Mouse (Mus musculus) mature B cell (primary cell): ENCODE measurements around the gene 9130230L23Rik.

ENCODE experiments used
- in situ Hi-C: fragments of 300-500 bp; cut with MboI; formaldehyde crosslinking; loops from 2 replicates; pipeline ENCODE4 v1.14.3; 2019

9130230L23Rik gene

GRCm38 (mm10) chr5:66004134-66004925 lies at the start of gene 9130230L23Rik:
9130230L23Rik (minus strand) TSS chr5:66004285.
- in situ Hi-C loops = no loop called here

GRCm38 (mm10) chr5:66052777-66053548 lies 48.9 kb upstream of the 9130230L23Rik start:
- in situ Hi-C loops = no loop called here

GRCm38 (mm10) chr5:66050841-66051240 lies 46.8 kb upstream of the 9130230L23Rik start:
- in situ Hi-C loops = no loop called here

- in situ Hi-C loops = no loop called here
Measured at GRCm38 (mm10) chr5:66046356-66046755, 42.3 kb upstream of the 9130230L23Rik start.

GRCm38 (mm10) chr5:66043897-66044296 lies 39.8 kb upstream of the 9130230L23Rik start:
- in situ Hi-C loops = no loop called here

- in situ Hi-C loops = no loop called here
Measured at GRCm38 (mm10) chr5:66042651-66043340, 38.7 kb upstream of the 9130230L23Rik start.

- in situ Hi-C loops = no loop called here
Measured at GRCm38 (mm10) chr5:66040744-66041279, 36.7 kb upstream of the 9130230L23Rik start.

- in situ Hi-C loops = no loop called here
Measured at GRCm38 (mm10) chr5:66039813-66040212, 35.7 kb upstream of the 9130230L23Rik start.

GRCm38 (mm10) chr5:66037066-66037465 lies 33.0 kb upstream of the 9130230L23Rik start:
- in situ Hi-C loops = no loop called here

GRCm38 (mm10) chr5:66036440-66037054 lies 32.5 kb upstream of the 9130230L23Rik start:
- in situ Hi-C loops = no loop called here

GRCm38 (mm10) chr5:66034375-66035195 lies 30.5 kb upstream of the 9130230L23Rik start:
- in situ Hi-C loops = no loop called here

- in situ Hi-C loops = no loop called here
Measured at GRCm38 (mm10) chr5:66032826-66033225, 28.7 kb upstream of the 9130230L23Rik start.

GRCm38 (mm10) chr5:66031699-66032098 lies 27.6 kb upstream of the 9130230L23Rik start:
- in situ Hi-C loops = no loop called here

GRCm38 (mm10) chr5:66028232-66028631 lies 24.1 kb upstream of the 9130230L23Rik start:
- in situ Hi-C loops = no loop called here

GRCm38 (mm10) chr5:66027206-66027605 lies 23.1 kb upstream of the 9130230L23Rik start:
- in situ Hi-C loops = no loop called here

- in situ Hi-C loops = no loop called here
Measured at GRCm38 (mm10) chr5:66026796-66027195, 22.7 kb upstream of the 9130230L23Rik start.

- in situ Hi-C loops = no loop called here
Measured at GRCm38 (mm10) chr5:66015449-66015961, 11.4 kb upstream of the 9130230L23Rik start.

- in situ Hi-C loops = no loop called here
Measured at GRCm38 (mm10) chr5:66014437-66014836, 10.4 kb upstream of the 9130230L23Rik start.

- in situ Hi-C loops = no loop called here
Measured at GRCm38 (mm10) chr5:66013999-66014398, 9.9 kb upstream of the 9130230L23Rik start.

GRCm38 (mm10) chr5:66008245-66008967 lies 4.3 kb upstream of the 9130230L23Rik start:
- in situ Hi-C loops = no loop called here
